Mouse (Mus musculus) left cerebral cortex, adult 18-20 months (tissue): ENCODE measurements at regions not wholly inside any gene's neighbourhood (a gene's known extent, or its start where the extent isn't known, plus 50 kb on each side); places are given as distances from the start of the nearest gene placed in this dataset.

Experiments used
- DNase-seq, 2 experiments: peaks; one replicate each; pipeline ENCODE4 v3.0.0; 2021 to 2022; ENCODE audit warnings: low spot score in 2 of 2, mixed read lengths in 1 of 2

DNA sequence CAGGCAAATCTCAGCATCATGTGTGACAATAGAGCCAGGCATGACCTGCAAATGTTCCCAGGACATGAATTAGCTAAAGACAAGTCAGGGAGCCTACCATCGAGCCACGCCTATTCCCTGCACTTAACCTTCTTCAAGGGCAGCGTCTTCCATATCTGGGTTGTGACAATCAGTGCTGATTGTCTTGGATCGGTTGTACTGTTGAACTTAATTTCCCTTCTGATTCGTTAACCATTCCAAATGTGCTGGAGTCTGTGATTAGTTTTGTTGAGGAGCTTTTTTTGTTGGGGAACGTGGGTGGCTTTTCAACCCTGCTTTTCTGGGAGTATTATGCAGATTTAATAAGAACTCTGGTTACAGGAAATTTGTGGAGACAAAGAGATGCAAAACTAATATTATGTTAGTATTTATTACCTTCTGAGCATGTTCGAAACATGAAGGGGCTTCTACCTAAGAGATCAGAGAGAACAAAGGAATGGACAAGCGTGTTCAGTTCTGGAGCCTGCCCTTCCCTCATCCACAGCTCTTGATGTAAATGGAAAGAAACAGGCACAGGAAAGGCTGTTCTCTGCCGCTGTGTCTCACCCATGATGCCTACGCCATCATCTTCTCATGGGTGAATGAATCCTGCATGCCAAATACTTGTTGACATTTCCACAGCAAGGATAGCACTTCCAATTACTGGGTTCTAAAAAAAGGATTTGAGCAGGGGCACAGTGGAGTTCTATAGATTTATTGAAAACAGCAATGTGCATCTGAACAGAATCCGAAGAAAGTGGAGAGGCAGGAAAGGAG is 313.4 kb upstream of the Tle4 start:
- no peak for DNase-seq

DNA sequence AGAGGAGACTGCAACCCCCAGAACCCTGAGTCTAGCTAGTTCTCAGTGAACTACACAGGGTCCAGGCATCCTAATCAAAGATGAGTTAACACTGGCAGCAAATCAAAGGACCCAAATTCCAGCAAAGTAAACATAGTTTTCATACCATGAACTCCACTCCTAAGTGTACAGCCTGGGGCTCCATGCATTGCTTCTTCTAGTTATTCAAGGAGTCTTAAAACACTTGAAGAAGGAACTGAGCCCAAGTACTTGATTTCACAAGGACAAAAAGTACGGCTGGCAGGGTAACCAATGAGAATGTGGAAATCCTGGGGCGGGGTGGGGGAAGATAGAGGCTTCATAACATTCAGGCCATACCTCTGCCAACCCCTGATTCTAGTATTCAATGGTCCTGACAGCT is 297.0 kb upstream of the Tle4 start:
- no peak for DNase-seq

GRCm38 (mm10) chr19:14892390-14892758 is 294.5 kb upstream of the Tle4 start:
- no peak for DNase-seq

DNA sequence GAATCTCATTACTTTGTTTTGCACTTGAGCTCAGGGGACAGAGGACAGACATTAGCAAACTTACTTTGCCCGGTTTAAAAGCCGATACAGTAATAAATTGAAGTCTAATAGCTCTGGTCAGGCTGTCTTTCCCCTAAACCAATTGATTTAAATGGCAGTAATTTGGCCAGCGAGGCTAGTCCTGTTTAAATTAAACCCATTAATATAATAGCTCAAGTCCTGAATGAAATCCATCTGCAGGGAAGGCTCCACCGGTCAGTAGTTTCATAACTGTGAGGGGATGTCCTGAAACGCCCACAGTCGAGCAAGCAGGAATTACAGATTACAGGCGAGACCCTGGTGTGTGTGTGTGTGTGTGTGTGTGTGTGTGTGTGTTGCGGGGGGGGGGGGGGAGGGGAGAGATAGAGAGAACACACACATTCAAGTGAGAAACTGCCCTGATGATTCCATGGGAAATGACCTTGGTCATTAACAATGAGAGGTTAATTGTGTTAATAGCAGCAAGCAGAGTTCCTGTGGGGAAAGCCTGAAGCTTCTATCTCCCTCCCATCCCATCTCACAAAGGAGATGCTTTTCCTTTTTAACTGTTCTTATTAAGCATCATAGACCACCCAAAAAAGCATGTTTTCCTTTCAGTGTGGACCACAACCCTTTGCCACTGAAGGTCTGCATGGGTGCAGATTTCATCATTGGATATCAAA is 294.0 kb upstream of the Tle4 start:
- DNase-seq, result no peak

GRCm38 (mm10) chr19:14891090-14891428 is 293.2 kb upstream of the Tle4 start:
- no peak for DNase-seq

GRCm38 (mm10) chr19:14890241-14891089 is 292.6 kb upstream of the Tle4 start:
- peak; percentile 20 to 32 for DNase-seq

GRCm38 (mm10) chr19:14889794-14890193 is 291.9 kb upstream of the Tle4 start:
- DNase-seq, result no peak

DNA sequence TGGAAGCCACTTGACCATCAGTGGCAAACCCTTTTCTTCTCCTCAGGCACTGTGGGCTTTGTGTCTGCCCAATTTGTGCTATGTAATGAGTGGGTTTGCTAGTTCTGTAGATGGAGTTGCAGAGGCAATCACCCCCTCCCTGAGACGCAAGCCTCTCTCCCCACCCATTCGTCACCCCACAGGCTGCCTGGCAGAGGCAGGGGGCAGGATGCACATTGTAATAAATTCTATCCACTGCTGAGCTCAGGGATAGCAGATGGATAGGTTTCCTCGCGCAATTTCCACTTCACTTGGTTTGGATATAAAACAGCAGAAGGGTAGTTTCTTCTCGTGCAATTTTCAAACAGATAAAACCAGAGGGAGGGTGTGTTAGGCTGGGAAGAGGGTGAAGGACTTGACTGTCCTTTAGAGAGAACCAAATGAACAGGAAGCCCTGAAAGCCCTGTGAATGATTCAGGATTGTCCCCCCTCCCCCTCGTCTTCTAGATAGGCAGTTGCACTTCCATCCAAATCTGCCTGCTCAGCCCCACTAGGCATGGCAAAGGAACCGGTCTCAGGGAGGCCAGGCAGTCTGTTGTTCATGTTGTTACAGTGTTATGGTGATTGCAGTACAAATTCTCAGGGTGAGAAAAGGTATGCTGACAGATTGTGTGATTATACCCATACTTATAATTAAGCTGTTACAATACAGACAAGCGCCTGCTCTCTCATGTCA is 286.0 kb upstream of the Tle4 start:
- no peak for DNase-seq

DNA sequence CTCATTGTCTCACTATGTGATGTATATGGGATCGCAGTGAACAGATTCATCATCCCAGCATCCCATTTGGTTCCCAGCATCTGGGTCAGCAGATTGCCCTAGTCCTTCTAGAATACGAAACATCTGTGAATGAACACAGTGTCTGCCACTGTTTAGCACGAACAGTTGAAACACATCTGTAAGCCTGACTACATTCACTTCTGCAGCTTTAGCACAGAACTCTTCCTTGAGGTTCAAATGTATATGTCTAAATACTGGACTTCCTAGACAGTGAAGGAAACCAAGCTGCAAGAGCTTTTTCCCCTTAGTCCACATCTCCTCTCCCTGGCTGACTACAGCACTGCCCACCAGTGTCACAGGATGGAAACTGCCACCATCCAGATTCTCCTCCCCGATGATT is 283.0 kb upstream of the Tle4 start:
- DNase-seq, result no peak

GRCm38 (mm10) chr19:14873986-14874385 is 276.1 kb upstream of the Tle4 start:
- no peak for DNase-seq

DNA sequence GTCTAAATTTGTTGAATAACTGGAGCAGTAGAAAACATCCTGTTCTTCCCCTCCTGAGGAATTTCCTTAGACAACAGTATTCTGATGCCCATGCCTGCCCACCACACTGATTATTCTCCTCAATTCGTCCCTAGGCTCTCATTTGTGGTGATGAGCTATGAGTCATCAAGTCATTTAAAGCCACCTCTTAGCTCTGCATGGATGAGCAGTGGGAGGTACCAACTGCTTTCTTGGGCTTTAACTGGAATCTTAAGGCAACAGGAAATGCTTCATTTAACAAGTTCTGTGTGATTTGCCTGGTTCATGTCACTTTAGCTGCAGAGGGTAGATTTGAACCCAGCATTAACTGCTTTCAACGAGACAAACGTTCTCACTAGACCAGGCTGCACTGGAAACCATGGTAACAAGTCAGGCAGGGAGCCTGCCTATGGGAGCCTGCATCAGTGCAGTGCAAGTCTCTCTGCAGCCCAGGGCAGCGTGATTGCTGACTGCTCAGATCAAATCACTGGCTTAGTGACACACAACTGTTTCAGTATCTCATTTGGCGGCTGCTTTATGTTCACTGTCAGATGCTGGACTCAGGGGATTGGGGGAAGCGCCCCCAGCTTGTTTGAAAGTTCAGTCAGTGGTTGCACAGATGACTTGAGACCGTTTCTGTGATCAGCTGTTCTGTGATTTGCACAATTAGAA is 273.5 kb upstream of the Tle4 start:
- peak in 1 of 2 experiments; percentile 19 for DNase-seq

GRCm38 (mm10) chr19:14862654-14863468 is 265.0 kb upstream of the Tle4 start:
- no peak for DNase-seq

GRCm38 (mm10) chr19:14855036-14855435 is 257.2 kb upstream of the Tle4 start:
- no peak for DNase-seq

GRCm38 (mm10) chr19:14853416-14853815 is 255.6 kb upstream of the Tle4 start:
- DNase-seq, result no peak

DNA sequence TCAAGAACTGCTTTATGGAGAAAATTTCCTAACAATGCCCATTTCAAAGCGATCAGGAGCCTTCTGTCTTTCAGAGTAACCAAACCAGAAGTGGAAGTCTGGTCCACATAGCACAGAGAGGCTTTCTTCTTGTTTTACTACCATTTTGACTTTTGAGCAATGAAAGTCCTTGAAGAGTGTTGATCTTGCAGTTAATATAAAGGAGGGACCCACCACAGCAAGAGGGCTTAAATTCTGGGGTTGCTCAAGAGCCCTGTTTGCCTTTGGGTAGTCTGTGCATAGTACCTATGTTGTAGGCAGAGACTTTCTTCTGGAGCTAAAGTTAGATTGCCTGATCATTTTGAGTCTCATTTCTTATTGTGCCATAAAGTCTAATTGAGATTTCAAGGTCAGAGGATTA is 251.7 kb upstream of the Tle4 start:
- no peak for DNase-seq

DNA sequence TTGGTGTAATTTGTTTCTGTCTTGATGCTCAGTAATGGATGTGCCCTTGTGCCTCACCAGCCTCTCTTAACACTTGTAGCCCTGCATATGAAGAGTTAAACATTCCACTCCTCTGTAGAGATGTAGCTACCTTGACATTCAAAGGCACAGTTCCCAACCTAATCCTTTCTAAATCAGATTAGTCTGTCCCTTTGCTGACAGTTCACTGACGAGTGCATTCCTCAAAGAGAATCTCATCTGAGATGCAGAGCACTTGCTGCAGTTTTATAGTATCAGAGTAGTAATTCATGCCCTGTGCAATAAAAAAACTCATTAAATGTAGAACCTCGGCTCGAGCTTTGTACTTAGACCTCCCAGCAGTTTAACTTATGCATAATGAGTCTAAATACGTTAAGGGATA is 249.3 kb upstream of the Tle4 start:
- no peak for DNase-seq

GRCm38 (mm10) chr19:14835629-14836028 is 237.8 kb upstream of the Tle4 start:
- DNase-seq, result no peak

- DNase-seq, result no peak
These were observed 218.5 kb upstream of the Tle4 start for GRCm38 (mm10) chr19:14816354-14816753.

DNA sequence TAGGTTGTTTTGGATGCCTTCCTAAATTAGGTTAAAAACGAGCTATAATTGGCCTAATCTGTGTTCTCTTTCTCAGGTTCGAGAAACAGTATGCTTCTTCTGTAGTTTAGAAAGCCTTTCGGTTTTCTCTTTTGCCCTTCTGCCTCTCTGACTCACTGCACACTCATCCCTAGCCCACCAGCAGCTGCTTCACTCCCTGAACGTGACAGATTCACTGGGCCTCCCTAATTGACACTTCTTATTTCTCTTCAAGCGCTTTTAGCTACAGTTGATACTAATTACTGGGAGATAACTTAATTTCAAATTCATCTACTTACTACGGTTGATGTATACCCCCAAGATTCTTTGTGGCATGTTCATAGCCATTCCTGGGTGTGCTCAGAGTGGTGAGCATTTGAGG is 208.9 kb upstream of the Tle4 start:
- DNase-seq, result no peak
